Mouse (Mus musculus): ENCODE results near the gene Ppm1l.

Gene Ppm1l

GRCm38 (mm10) chr3:69502009-69502408 lies 185.3 kb downstream of the Ppm1l start:
- DNase-seq, result no peak

DNA sequence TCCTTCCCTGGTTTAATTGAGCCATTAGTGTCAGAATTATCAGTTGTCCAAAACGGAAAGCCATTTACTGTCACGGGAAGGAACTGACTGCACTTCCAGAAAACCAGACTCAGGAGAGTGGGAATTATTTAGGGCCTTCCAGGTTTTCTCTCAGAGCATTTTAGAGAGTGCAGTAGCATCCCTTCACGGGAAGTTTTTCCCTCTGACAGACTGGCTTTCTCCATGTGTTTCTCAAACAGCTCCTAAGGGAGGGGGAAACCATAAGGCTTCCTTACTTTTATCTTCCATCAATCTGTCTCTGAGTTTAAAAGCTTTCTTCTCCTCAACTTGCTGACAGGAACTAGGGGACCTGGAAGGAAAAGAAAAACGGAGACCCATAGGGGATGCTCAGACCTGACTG lies 185.9 kb downstream of the Ppm1l start:
- DNase-seq, result no peak

- peak; percentile 26 to 38 for DNase-seq
These were observed 188.4 kb downstream of the Ppm1l start for GRCm38 (mm10) chr3:69505090-69505489.

GRCm38 (mm10) chr3:69506352-69506751 lies 189.7 kb downstream of the Ppm1l start:
- DNase-seq, result no peak

DNA sequence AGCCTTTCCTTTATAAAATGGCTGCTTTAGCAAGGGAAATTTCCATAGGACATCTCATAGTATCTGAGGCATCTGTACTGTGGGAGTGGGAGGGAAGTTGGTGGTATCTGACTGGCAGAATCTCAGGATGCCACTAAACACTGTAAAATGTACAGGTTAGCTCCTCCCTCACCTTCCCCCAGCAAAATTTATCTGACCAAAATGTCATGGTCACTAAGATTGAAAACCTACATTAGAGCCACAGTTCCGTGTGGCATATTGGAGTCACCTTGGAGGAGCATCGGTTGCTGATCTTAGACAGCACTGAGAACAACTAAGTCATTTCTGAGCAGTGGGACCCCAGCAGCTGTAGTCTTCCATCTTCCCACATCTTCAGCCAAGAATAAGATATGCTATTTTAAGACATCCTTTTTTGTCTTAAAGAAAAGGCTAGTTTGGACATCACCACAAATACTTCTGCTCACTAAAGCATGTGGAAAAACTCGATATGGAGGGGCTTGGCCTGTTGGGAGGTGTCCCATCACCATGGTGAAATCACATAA lies 192.8 kb downstream of the Ppm1l start:
- no peak for DNase-seq

GRCm38 (mm10) chr3:69511881-69512280 lies 195.2 kb downstream of the Ppm1l start:
- DNase-seq, result no peak

- no peak for DNase-seq
These were observed 195.7 kb downstream of the Ppm1l start for GRCm38 (mm10) chr3:69512402-69512801.

- DNase-seq, result no peak
These were observed 199.2 kb downstream of the Ppm1l start for GRCm38 (mm10) chr3:69515730-69516350.

GRCm38 (mm10) chr3:69519188-69519587 lies 202.5 kb downstream of the Ppm1l start:
- no peak for DNase-seq

GRCm38 (mm10) chr3:69519789-69520558 lies 203.3 kb downstream of the Ppm1l start:
- DNase-seq, result no peak

DNA sequence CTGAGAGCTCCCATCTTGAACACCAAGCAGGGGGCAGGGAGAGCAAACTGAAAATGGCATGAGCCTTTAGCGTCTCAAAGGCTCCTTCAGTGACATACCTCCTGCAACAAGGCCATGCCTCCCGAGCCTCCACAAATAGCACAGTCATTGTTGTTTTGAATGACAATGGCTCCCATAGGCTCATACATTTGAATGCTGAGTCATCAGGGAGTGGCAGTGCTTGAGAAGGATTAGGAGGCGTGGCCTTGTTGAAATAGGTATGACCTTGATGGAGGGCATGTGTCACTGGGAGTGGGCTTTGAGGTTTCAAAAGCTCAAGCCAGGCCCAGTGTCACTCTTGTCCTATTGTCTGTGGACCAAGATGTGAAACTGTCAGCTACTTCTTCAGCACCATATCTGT lies 205.6 kb downstream of the Ppm1l start:
- no peak for DNase-seq

- DNase-seq, result no peak
These were observed 207.9 kb downstream of the Ppm1l start for GRCm38 (mm10) chr3:69524356-69525071.

DNA sequence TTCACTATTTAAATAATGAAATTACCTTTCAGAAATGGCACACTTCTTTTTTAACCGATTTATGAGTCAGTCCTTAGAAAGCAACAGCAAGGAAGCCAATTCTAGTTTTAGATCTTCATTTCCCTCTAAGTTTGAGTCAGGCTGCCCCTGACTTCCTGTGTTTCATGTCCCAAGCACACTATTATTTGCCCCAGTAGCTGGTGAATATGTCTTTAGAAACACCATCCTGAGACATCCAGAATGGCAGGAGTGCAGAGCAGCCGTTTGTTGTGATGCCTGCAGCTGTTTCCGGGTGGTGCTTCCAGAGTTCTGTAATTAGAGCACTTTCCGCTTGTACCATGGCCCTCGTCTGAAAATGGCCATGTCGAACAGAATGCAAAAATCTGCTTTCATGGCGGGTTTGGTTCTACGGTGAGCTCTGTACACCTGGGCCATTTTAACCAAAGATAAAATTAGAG lies 208.4 kb downstream of the Ppm1l start:
- no peak for DNase-seq

DNA sequence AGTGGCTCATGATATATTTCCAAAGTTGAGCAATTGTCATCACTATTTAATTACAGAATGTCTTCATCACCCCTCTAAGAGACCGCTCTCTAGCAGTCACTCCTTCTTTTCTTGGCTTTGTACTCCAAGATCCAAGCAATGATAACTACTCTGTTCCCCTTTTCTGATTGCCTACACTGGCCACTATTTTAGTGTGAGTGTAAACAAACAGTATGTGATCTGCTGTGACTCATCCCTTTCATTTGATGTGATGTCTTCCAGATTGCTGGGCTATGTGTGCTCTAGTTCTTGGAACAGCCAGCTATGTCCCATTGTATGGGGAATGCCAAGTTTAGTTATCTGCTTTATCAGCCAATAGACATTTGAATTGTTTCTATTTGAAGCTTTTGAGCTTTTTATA lies 210.7 kb downstream of the Ppm1l start:
- DNase-seq, result no peak

DNA sequence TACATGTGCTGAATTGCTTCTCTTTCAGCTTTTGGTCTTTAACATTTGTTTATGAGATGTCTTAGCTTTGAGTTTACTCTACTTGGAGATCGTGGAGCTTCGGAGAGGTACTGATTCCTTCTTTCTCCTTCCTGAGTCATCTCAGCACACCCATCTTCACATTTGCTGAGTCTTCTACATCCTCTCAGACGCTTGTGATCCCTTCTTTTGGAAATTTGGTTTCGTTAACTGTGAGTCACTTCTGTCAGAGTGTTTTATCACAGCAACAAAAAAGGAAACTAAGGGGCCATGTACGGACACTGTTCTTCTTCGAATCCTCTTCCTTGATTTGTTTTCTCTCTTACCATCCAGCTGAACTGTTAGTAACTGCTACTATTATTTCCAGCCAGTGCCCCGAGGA lies 212.9 kb downstream of the Ppm1l start:
- no peak for DNase-seq

- DNase-seq, result no peak
These were observed 214.8 kb downstream of the Ppm1l start for GRCm38 (mm10) chr3:69531511-69531910.

- no peak for DNase-seq
These were observed 216.0 kb downstream of the Ppm1l start for GRCm38 (mm10) chr3:69532687-69533086.

- no peak for DNase-seq
These were observed 218.8 kb downstream of the Ppm1l start for GRCm38 (mm10) chr3:69535486-69535885.

DNA sequence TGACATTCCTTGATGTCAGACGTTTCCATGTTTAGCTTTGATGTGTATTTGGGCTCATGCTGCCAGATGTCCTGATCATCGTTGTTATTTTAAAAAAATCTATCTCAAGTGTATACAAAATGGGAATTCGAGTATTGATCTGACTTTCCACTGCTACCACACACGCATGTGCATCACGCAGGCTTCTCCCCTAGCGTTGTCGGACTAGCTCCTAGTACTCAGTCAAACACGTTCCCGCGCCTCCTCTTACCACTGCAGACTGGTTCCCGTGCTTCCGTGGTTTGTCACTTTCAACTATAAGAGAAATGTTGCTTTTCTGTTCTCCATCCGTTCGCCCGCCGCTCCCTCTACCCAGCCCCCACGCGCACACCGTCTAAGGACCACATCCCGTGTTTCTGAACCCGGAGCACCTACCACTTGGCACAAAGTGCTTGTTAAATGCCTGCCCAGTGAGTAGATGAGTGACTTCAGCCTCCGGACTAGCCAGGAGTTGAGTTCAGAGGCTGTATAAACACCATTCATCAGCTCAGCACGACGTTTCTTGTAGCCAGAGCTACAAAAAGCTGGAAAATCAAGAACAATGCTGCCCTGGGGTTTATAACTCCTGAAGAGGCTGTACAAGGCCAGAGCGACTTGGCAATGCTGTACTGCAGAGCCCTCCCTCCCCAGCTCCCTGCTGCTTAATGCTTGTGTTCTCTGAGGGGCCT lies 219.4 kb downstream of the Ppm1l start:
- no peak for DNase-seq

GRCm38 (mm10) chr3:69542962-69543361 lies 226.3 kb downstream of the Ppm1l start:
- no peak for DNase-seq

GRCm38 (mm10) chr3:69543730-69544129 lies 227.1 kb downstream of the Ppm1l start:
- no peak for DNase-seq

DNA sequence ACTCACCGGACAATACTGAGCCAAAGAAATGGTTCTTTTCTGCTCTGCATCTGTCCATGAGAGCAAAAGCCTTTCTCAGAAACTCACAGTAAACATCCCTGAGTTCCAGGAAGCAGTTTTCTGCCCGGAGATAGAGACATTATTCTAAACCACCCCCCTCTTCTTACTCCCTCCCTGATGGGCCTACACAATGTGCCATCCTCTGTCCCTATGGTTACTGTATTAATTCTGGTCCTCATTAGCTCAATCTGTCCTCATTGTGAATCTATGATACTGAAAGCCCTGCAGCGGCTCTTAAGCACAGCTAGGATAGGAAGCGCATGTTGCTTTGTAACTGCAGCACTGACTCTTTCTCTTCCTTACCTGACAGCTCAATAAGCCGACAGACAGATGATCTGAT lies 228.4 kb downstream of the Ppm1l start:
- no peak for DNase-seq

Measured in B cell, adult 2 months (primary cell).